Mouse (Mus musculus): Measurements from ENCODE around the gene Rbm38. TPM values are rescaled to one million over a fixed set of nuclear protein-coding genes. Genes with fewer than 3 reads are reported as not detected.

The Rbm38 gene
- polyA plus RNA-seq (2015; fragmentation: Nextera tagmentation; extraction: Ambion mirVana): 315 and 352 TPM in 2 replicates

DNA sequence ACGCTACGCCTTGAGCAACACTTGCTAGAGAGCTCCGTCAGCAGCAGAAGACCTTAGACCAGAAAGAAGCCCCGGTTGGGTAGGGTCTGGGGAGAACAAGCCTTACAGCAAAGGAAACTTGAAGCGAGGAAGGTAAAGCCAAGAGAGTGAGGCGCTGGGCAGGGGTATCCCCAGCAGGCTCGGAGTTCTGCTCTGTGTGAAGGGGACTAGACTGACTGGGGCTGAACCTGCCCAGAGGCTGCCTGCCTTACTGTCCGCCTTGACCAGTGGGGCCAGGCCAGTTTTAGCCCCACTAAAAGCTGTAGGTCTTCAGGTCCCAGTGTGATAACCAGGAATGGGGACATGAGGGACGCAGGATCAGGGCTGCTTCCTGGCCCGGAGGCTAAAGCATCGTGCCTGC is at the start of gene Rbm38:
Gene Rbm38 (plus strand): TSS at position 69 of the 400 bp plus-strand sequence.
- peak within 1 kb of the TSS; percentile 93 for H3K4me2 ChIP-seq
- H3K27me3 ChIP-seq: no peaks in the 10 kb centered on the region
- peak within 1 kb of the TSS; percentile 53 for H3K9ac ChIP-seq
- peak within 1 kb of the TSS; percentile 91 for H3K4me3 ChIP-seq (replicated peaks)
- 37% methylated on average over 11 of the region's 11 CpGs for WGBS (ENCODE audit: insufficient replicate concordance)
- H3K27ac ChIP-seq (replicated peaks): peak within 1 kb of the TSS; percentile 69
- ATAC-seq (ENCODE audit: insufficient read depth): no peak
- H3K4me1 ChIP-seq (replicated peaks): peaks cover 64% of the 10 kb centered on the region
- no peaks in the 10 kb centered on the region for H3K9me3 ChIP-seq (replicated peaks)
- H3K36me3 ChIP-seq (replicated peaks): peaks cover 44% of the 10 kb centered on the region

DNA sequence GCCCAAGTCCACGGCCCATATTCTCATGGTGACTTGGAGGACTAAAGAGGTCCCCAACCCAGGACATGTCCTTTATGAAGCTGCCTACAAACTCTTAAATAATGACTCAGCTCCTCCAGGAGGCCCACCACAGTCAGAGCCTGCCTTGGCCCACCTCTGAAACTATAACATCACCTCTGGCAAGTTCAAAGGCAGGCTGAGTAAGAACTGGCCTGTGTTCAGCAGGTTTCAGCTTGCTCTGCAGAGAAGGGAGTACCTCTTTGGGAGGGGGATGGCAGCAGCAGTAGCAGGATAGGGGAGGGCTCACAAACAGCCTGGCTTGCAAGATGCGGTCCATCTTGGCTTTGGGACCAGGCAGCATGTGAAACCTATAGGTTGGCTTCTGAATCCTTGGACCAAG is 48.4 kb upstream of the Rbm38 start:
- no peak overlapping the region for H3K9ac ChIP-seq
- H3K9me3 ChIP-seq (replicated peaks): no peaks in the 10 kb centered on the region
- no peaks in the 10 kb centered on the region; the same call in 1 of the 2 replicates for H3K27me3 ChIP-seq
- no peak overlapping the region for H3K4me3 ChIP-seq (replicated peaks)
- H3K4me2 ChIP-seq: no peak overlapping the region
- H3K27ac ChIP-seq (replicated peaks): no peak overlapping the region
- ATAC-seq (ENCODE audit: insufficient read depth): no peak
- no peaks in the 10 kb centered on the region for H3K4me1 ChIP-seq (replicated peaks)
- no peaks in the 10 kb centered on the region for H3K36me3 ChIP-seq (replicated peaks)
- WGBS (ENCODE audit: insufficient replicate concordance): 76% methylated on average over 2 of the region's 2 CpGs

DNA sequence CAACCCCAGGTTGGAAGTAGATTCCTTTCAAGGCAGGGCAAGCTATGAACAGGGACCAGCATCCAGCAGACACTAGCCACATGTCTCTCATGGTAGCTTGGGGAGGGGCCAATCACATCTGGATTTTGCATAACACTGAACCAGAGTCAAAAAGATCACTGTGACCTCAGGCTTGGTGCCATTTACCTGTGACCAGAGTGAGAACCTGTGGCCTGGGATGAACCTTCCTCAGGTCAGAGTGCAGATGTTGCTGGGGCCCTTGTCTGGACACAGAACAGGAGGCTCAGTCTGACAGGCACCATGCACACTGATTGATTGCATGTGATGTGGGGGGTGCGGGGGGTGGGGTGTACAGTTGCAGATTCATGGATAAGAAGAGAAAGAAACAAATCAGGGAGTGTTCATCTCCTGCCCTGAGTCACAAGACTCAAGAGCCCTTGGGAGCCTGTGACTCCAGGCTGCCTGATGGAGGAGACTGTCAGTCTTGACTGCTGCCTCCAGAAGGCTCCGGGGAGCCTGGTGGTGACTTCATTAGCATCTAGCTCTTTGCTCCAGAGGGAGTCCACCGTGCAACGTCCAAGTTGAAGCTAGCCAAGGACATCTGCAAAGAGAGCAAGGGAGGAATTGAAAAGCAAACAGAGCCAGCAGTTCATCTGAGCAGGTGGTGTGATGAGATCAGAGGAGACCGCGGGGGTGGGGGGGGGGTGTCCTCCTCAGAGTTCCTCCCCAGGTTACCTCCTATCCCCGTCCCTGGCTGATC is 46.3 kb upstream of the Rbm38 start:
- Histone ChIP-seq H3K4me2 (no peak overlapping the region), H3K36me3 (replicated peaks) (no peaks in the 10 kb centered on the region), H3K4me3 (replicated peaks) (no peak overlapping the region), H3K4me1 (replicated peaks) (0 out of 2 replicates have a peak, but pooled peaks cover 10% of the 10 kb centered on the region), H3K27ac (replicated peaks) (no peak overlapping the region), H3K27me3 (no peaks in the 10 kb centered on the region; the same call in 1 of the 2 replicates), H3K9ac (no peak overlapping the region), H3K9me3 (replicated peaks) (no peaks in the 10 kb centered on the region)
- no peak for ATAC-seq (ENCODE audit: insufficient read depth)
- 28% methylated on average over 7 of the region's 7 CpGs for WGBS (ENCODE audit: insufficient replicate concordance)

DNA sequence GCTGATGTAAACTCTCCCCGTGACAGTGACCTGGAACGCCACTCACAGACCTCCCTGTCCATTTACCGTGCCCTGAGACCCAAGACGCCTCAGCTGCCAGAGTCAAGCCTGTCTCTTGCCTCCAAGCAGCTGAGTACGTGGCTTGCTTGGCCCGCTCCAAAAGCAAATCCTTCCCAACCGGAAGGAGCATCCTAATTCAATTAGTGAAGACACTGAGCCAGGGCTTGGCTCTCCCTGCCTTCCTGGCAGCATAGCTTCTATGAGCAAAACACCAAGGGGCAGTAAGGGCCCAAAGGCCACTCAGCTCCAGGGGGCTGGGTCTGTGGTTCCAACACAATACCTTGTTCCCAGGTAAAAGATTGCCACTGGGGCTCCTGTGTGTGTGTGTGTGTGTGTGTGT is 45.6 kb upstream of the Rbm38 start:
- ATAC-seq (ENCODE audit: insufficient read depth): no peak
- no peak overlapping the region for H3K27ac ChIP-seq (replicated peaks)
- no peaks in the 10 kb centered on the region for H3K36me3 ChIP-seq (replicated peaks)
- 0 out of 2 replicates have a peak, but pooled peaks cover 10% of the 10 kb centered on the region for H3K4me1 ChIP-seq (replicated peaks)
- H3K4me2 ChIP-seq: no peak overlapping the region
- no peaks in the 10 kb centered on the region; the same call in 1 of the 2 replicates for H3K27me3 ChIP-seq
- H3K9ac ChIP-seq: no peak overlapping the region
- no peak overlapping the region for H3K4me3 ChIP-seq (replicated peaks)
- H3K9me3 ChIP-seq (replicated peaks): no peaks in the 10 kb centered on the region
- WGBS (ENCODE audit: insufficient replicate concordance): 58% methylated on average over 7 of the region's 7 CpGs

DNA sequence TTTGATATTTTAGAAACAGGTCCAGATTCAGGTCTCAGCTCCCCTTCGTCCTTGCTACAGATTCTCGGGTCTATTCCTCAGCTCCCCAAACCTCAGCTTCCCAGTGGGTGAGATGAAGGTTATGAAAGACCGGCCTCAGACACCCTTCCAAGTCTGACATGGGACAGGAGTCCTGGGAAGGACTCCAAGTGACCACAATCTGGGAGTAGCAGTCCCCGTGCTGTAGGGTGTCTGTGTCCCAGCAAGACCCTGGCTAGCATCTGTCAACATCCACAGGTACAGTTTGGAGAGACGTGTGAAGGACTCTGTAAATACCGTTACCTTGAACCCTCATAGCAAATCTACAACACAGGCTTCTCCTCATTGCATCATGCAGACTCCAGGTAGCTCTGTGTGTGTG is 45.1 kb upstream of the Rbm38 start:
- H3K4me1 ChIP-seq (replicated peaks): 0 out of 2 replicates have a peak, but pooled peaks cover 10% of the 10 kb centered on the region
- ATAC-seq (ENCODE audit: insufficient read depth): no peak
- WGBS (ENCODE audit: insufficient replicate concordance): 73% methylated on average over 6 of the region's 6 CpGs

DNA sequence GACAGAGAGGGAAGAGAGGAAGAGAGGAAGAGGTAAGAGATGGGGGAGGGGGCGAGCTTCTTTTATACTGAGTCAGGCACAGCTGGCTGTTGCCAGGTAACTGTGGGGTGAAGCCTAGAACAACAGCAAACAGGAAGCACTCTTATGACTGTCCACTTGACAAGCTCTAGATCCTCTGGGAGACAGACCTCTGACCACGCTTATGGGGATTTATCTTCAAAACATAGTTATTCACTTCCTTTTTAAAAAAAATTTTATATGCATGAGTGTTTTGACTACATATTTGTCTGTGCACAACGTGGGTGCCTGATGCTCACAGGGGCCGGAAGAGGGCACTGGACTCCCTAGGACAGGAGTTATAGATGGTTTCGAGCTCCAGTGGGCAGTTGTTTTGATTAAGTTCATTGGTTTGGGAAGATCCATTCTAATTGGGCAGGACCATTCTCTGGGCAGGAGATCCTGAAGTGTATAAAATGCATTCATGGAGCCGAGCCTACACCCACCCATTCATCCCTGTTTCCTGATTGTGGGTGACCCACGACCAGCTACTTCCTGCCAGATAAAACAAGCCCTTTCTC is 43.5 kb upstream of the Rbm38 start:
- WGBS (ENCODE audit: insufficient replicate concordance): 11% methylated on average over 7 of the region's 7 CpGs
- ATAC-seq (ENCODE audit: insufficient read depth): no peak
- Histone ChIP-seq H3K4me2 (peak overlapping the region; percentile 26), H3K9ac (no peak overlapping the region), H3K4me3 (replicated peaks) (no peak overlapping the region), H3K9me3 (replicated peaks) (no peaks in the 10 kb centered on the region), H3K36me3 (replicated peaks) (no peaks in the 10 kb centered on the region), H3K4me1 (replicated peaks) (0 out of 2 replicates have a peak, but pooled peaks cover 10% of the 10 kb centered on the region), H3K27me3 (no peaks in the 10 kb centered on the region), H3K27ac (replicated peaks) (no peak overlapping the region)

More for the DNA sequence above, 45.1 kb upstream of the Rbm38 start:
- Histone ChIP-seq H3K27me3 (no peaks in the 10 kb centered on the region), H3K36me3 (replicated peaks) (no peaks in the 10 kb centered on the region), H3K9me3 (replicated peaks) (no peaks in the 10 kb centered on the region), H3K4me2 (no peak overlapping the region), H3K4me3 (replicated peaks) (no peak overlapping the region), H3K9ac (no peak overlapping the region), H3K27ac (replicated peaks) (no peak overlapping the region)

DNA sequence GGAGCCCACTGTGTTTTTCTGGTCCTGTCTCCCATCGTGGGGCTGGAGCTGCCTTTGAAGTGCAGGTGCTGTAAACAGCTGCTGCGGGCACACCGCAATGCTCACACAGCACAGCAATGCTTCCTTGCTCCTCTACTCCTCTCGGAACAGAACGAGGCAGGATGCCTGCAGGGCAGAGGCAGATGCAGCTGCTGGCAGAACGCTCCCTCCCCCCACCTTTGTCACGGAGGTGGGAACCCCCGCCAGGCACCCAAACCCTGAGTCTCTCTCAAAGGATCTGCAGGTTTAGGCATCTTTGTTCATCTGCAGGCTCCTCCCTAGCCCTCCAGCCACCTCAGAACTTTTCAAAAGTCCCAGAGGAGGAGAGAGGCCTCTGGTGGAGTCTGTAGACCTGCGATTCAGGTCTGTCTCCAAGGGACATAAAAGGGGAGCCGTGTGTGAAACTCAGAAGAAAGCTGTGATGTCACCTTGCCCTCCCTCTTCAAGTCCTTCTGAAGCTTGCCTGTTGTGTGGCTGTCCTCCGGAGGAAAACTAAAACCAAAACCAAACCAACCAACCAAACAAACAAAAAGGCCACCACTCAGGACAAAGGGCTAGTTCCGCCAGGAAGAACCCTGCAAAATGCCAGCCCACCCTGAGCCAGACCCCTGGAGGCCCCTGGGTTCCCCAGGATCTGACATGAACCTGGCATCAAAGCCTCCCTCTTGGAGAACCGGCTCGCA is 42.7 kb upstream of the Rbm38 start, which contains the start of gene Spo11:
Gene Spo11 (plus strand): TSS at position 292 of the 722 bp plus-strand sequence.
- no peak within 1 kb of the TSS for H3K9ac ChIP-seq
- no peak for ATAC-seq (ENCODE audit: insufficient read depth)
- 15% methylated on average over 14 of the region's 14 CpGs for WGBS (ENCODE audit: insufficient replicate concordance)

DNA sequence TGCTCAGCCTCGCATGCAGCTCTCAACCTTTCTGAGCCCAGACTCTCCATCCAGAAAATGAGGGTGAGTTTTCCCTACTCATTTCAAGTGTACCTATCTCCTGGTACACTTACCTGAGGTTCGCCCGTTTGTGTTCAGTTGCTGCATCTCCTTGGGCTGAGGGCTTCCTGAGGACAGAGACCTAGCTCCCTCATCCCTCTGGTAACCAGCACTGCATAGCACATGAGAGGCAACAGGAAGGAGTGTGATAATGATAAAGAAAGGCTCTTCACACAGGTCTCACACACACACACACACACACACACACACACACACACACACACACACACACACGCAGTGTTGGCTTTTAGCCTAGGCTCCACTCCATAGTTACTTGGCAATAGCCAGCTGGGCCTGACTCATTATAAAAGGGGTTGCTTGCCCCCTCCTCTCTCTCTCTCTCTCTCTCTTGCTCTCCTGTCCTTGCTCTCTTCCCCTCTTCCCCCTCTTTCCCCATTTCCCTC is 42.1 kb upstream of the Rbm38 start:
- H3K36me3 ChIP-seq (replicated peaks): no peaks in the 10 kb centered on the region
- no peaks in the 10 kb centered on the region for H3K27me3 ChIP-seq
- H3K4me1 ChIP-seq (replicated peaks): 0 out of 2 replicates have a peak, but pooled peaks cover 10% of the 10 kb centered on the region
- H3K27ac ChIP-seq (replicated peaks): no peak overlapping the region
- ATAC-seq (ENCODE audit: insufficient read depth): no peak
- H3K4me2 ChIP-seq: no peak overlapping the region
- H3K4me3 ChIP-seq (replicated peaks): no peak overlapping the region
- WGBS (ENCODE audit: insufficient replicate concordance): 38% methylated on average over 4 of the region's 4 CpGs
- H3K9ac ChIP-seq: no peak overlapping the region
- H3K9me3 ChIP-seq (replicated peaks): no peaks in the 10 kb centered on the region

More for the DNA sequence above, 42.7 kb upstream of the Rbm38 start, which contains the start of gene Spo11:
- no peaks in the 10 kb centered on the region for H3K9me3 ChIP-seq (replicated peaks)
- 0 out of 2 replicates have a peak, but pooled peaks cover 10% of the 10 kb centered on the region for H3K4me1 ChIP-seq (replicated peaks)
- H3K36me3 ChIP-seq (replicated peaks): no peaks in the 10 kb centered on the region
- no peaks in the 10 kb centered on the region for H3K27me3 ChIP-seq
- H3K4me3 ChIP-seq (replicated peaks): no peak within 1 kb of the TSS; the same call in 1 of the 2 replicates
- peak within 1 kb of the TSS; percentile 26 for H3K4me2 ChIP-seq
- H3K27ac ChIP-seq (replicated peaks): no peak within 1 kb of the TSS

DNA sequence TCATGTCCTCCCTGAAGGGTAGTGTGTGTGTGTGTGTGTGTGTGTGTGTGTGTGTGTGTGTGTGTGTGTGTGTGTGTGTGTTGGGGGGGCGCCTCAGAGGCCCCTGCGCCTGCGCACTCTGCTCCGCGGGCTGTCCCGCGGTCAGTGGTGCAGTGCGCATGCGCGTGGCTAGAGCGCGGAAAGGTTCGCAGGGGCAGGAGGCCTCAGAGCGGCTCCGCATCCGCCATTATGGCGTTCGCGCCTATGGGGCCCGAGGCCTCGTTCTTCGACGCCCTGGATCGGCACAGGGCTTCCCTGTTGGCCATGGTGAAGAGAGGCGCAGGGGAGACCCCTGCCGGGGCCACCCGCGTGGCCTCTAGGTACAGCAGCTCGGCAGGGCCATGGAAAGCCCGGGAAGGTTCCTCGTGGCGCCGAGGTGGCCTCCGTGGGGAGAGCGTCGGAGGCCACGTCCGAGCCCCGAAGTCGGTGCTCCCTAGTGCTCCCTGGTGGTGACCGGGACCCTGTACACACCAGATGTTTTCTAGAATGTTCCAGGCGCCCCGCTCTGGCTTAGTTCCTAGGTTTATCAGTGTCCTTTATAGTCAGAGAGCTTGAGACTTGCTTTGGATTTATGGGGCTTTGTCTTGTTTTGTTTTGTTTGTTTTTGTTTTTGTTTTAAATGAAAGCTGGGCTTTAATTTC is 40.5 kb upstream of the Rbm38 start:
- 90% methylated on average over 43 of the region's 43 CpGs for WGBS (ENCODE audit: insufficient replicate concordance)
- no peak overlapping the region for H3K9ac ChIP-seq
- 0 out of 2 replicates have a peak, but pooled peaks cover 10% of the 10 kb centered on the region for H3K4me1 ChIP-seq (replicated peaks)
- H3K4me3 ChIP-seq (replicated peaks): no peak overlapping the region
- no peak overlapping the region for H3K27ac ChIP-seq (replicated peaks)
- H3K9me3 ChIP-seq (replicated peaks): no peaks in the 10 kb centered on the region
- no peak for ATAC-seq (ENCODE audit: insufficient read depth)
- no peaks in the 10 kb centered on the region for H3K36me3 ChIP-seq (replicated peaks)
- no peak overlapping the region for H3K4me2 ChIP-seq
- H3K27me3 ChIP-seq: no peaks in the 10 kb centered on the region

DNA sequence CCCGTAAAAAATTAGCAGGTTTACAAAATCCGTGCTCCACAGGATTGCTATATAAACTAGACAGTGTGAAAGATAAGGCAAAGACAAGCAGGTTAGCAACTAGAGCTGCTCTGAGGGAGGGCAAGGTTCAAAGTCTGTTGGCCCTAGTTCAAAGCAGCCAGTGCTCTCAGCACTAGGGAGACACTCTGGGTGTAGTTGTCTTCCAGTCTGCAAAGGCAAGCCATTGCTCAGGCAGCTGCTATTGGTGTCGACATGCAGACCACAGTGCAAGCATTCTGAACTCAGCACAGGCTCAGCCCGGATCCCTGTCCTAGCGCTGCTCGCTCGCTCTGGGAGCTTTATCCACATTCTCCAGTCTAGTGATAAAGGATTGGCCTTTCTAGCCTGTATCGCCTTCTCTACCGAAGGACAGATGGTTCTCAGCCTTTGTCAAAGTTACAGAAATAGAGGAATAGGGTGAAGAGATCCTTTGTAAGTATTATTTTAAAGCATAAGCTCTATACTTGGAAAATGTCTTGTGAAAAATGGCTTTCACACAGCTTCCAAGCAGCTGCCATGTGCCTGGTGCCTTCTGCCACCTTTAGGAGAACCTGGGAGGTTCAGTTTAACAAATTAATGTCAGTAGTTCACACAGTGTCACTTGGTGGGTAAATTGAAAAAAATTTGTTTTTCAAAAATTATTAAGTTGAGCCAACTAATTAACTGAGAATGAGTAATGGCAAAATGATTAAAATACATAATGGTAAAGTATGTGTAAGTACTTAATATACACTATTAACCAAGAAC is 37.3 kb upstream of the Rbm38 start:
- Histone ChIP-seq H3K27ac (replicated peaks) (no peak overlapping the region), H3K4me2 (no peak overlapping the region), H3K9me3 (replicated peaks) (no peaks in the 10 kb centered on the region), H3K9ac (no peak overlapping the region), H3K36me3 (replicated peaks) (no peaks in the 10 kb centered on the region), H3K4me1 (replicated peaks) (0 out of 2 replicates have a peak, but pooled peaks cover 1% of the 10 kb centered on the region), H3K27me3 (peaks cover under 1% of the 10 kb centered on the region), H3K4me3 (replicated peaks) (no peak overlapping the region)
- ATAC-seq (ENCODE audit: insufficient read depth): peak; percentile 18; the same call in 1 of the 2 replicates
- 63% methylated on average over 9 of the region's 9 CpGs for WGBS (ENCODE audit: insufficient replicate concordance)
